Mouse (Mus musculus) embryo, embryonic 11 days (tissue): ENCODE data around the gene Pla2g4d.
"Not testable (repeated sequence)": the region's sequence is repeated elsewhere in the genome, so short reads cannot be mapped to it uniquely, and the experiment has no call there.

Source experiments
- DNase-seq: peaks from one replicate; pipeline ENCODE4 v3.0.0-alpha.2; 2015

Gene Pla2g4d

DNA sequence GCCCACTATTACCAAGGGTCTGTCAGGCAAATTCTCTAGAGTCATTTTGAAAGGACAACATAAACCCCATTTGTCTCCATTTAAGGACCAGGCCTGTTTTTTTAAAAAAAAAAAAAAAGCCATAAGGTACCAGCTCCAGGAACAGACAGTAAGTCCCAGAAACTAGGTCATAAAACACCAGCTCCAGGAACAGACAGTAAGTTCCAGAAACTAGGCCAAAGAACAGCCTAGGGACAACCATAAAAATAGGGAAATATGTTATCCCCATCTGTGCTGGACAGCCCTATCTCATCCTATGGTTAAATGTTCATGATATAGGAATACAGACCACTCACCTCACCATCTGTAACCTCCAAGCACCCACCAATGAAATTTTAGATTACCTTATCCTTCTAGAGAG, 32.7 kb downstream of the Pla2g4d start:
- no peak for DNase-seq

GRCm38 (mm10) chr2:120252644-120253043, 36.4 kb downstream of the Pla2g4d start:
- DNase-seq, result no peak

- DNase-seq, result peak; percentile 58
These were observed 43.5 kb downstream of the Pla2g4d start for GRCm38 (mm10) chr2:120245421-120246016.

- DNase-seq, result peak; percentile 59
These were observed 44.1 kb downstream of the Pla2g4d start, which contains the start of gene Pla2g4e for GRCm38 (mm10) chr2:120244679-120245420. TSS of gene Pla2g4e (minus strand) at chr2:120245335.

GRCm38 (mm10) chr2:120243995-120244394, 45.0 kb downstream of the Pla2g4d start:
- no peak for DNase-seq

- no peak for DNase-seq
These were observed 46.1 kb downstream of the Pla2g4d start for GRCm38 (mm10) chr2:120242791-120243467.

DNA sequence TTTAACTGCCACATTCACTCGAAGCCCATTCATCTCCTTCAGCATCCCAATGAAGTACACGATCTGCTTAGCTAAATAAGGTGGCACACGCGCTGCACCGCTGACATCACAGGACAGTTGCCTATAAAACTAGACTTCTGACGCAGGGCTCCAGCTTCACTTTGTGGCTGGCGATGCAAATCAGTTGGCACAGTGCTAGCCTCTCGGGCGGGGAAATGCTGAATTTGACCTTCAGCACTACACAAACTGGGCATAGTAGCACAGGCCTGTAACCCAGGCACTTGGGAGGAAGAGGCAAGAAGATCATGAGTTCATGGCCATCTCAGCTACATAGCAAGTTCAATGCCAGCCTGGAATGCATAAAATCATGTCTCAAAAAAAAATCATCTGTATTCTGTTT, 50.3 kb downstream of the Pla2g4d start:
- DNase-seq, result not testable (repeated sequence)

- no peak for DNase-seq
These were observed 51.2 kb downstream of the Pla2g4d start for GRCm38 (mm10) chr2:120237784-120238183.

DNA sequence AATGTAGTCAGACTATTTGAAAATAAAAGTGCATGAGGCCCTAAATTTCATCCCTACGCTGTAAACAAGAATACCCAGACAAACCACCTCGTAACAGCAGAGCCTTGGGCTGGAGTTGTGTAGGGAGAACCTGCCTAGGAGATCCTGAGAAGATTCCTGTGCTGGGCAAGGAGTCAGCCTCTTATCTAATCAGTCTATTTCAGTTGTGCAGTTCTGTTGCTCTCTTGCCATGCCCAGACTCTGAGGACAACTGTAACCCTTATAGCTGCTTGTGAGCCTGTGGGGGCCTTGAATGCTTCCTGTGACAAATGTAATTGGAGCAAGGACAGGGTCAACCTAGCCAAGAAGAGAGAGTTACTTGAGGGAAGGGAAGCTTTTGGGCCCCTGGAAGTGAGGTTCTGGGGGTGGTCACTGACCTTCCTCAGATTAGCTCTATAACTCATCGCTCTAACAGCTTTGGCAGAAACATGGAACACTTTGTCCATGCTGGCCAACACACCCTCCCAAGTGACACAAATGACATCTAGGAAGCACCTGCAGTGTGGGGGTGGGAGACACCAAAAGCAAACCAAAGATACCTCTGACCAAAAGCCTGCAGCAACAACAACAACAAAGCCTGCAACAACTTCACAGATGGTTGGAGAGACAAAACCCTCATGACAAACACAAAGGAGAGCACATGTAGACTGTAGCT, 52.9 kb downstream of the Pla2g4d start:
- DNase-seq, result no peak

DNA sequence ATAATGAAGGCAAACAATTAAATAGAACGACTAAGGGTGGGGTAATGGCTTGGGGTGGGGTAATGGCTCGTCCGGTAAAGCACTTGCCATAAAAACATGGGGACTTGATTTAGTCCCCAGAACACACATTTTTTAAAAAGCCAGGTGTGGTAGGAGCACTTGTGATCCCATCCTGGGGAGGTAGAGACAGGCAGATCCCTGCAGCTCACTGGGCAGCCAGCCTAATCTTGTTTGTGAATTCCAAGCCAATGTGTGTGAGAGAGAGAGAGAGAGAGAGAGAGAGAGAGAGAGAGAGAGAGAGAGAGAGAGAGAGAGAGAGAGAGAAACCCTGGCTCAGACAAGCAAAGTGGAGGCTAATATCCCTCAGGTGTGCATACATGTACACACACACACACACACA, 53.6 kb downstream of the Pla2g4d start:
- no peak for DNase-seq

GRCm38 (mm10) chr2:120231642-120232041, 57.4 kb downstream of the Pla2g4d start:
- DNase-seq, result no peak
